Mouse (Mus musculus): ENCODE data around the gene Dpep3.
"Not testable (repeated sequence)": the region's sequence is repeated elsewhere in the genome, so short reads cannot be mapped to it uniquely, and the experiment has no call there.

Gene Dpep3

GRCm38 (mm10) chr8:105979325-105979724, at the start of gene Dpep3:
Dpep3 (minus strand) TSS chr8:105979429.
- DNase-seq = no peak

GRCm38 (mm10) chr8:106022483-106022882, 43.3 kb upstream of the Dpep3 start:
- peak; percentile 80 for DNase-seq

GRCm38 (mm10) chr8:106018039-106018438, 38.8 kb upstream of the Dpep3 start:
- no peak for DNase-seq

- no peak for DNase-seq
These were observed 37.9 kb upstream of the Dpep3 start for GRCm38 (mm10) chr8:106017130-106017529.

- no peak for DNase-seq
These were observed 37.1 kb upstream of the Dpep3 start for GRCm38 (mm10) chr8:106016284-106016683.

GRCm38 (mm10) chr8:106012203-106012602, 33.0 kb upstream of the Dpep3 start:
- DNase-seq = not testable (repeated sequence)

GRCm38 (mm10) chr8:106011643-106011986, 32.4 kb upstream of the Dpep3 start, which contains the start of gene Ddx28:
Ddx28 (minus strand) TSS chr8:106011882.
- DNase-seq = no peak

GRCm38 (mm10) chr8:106010748-106011642, 31.8 kb upstream of the Dpep3 start:
- DNase-seq = peak; percentile 95

- DNase-seq = not testable (repeated sequence)
These were observed 28.7 kb upstream of the Dpep3 start for GRCm38 (mm10) chr8:106007891-106008290.

GRCm38 (mm10) chr8:106007135-106007534, 27.9 kb upstream of the Dpep3 start:
- no peak for DNase-seq

- no peak for DNase-seq
These were observed 27.2 kb upstream of the Dpep3 start for GRCm38 (mm10) chr8:106006413-106006812.

GRCm38 (mm10) chr8:106005875-106006274, 26.6 kb upstream of the Dpep3 start, which contains the start of gene Dpep2nb:
Dpep2nb (minus strand) TSS chr8:106005975.
- no peak for DNase-seq

GRCm38 (mm10) chr8:106004538-106005207, 25.4 kb upstream of the Dpep3 start:
- no peak for DNase-seq

GRCm38 (mm10) chr8:106001908-106002307, 22.7 kb upstream of the Dpep3 start:
- DNase-seq = no peak

- DNase-seq = peak; percentile 25
These were observed 19.7 kb upstream of the Dpep3 start for GRCm38 (mm10) chr8:105998971-105999370.

- no peak for DNase-seq
These were observed 17.1 kb upstream of the Dpep3 start for GRCm38 (mm10) chr8:105996359-105996758.

GRCm38 (mm10) chr8:105993226-105993625, 14.0 kb upstream of the Dpep3 start:
- no peak for DNase-seq

- no peak for DNase-seq
These were observed 13.3 kb upstream of the Dpep3 start for GRCm38 (mm10) chr8:105992499-105992898.

GRCm38 (mm10) chr8:105991546-105991945, 12.3 kb upstream of the Dpep3 start:
- DNase-seq = no peak

- peak; percentile 84 for DNase-seq
These were observed 11.7 kb upstream of the Dpep3 start, which contains the start of gene Dus2 for GRCm38 (mm10) chr8:105990856-105991387. Dus2 (plus strand) TSS chr8:105991337.

- DNase-seq = no peak
These were observed 9.3 kb upstream of the Dpep3 start for GRCm38 (mm10) chr8:105988546-105988945.

- not testable (repeated sequence) for DNase-seq
These were observed 4.2 kb upstream of the Dpep3 start for GRCm38 (mm10) chr8:105983406-105983805.

- DNase-seq = no peak
These were observed 1.9 kb upstream of the Dpep3 start for GRCm38 (mm10) chr8:105981146-105981545.

GRCm38 (mm10) chr8:105975363-105975762, 3.9 kb downstream of the Dpep3 start:
- DNase-seq = no peak
